Mouse (Mus musculus): ENCODE data around the gene Was. TPM values are rescaled to one million over a fixed set of nuclear protein-coding genes. Genes with fewer than 3 reads are reported as not detected.
A peak's percentile ranks its signal among the peaks of the same experiment; 100 is the strongest.

Was gene
- polyA plus RNA-seq (2012; ENCODE audit: insufficient read depth, low replicate concordance): 450 and 808 TPM in 2 replicates

- TF ChIP-seq GATA1 (IDR thresholded peaks at IDR 0.05; ENCODE audit: borderline replicate concordance, low read length) (no peak), FLI1 (IDR thresholded peaks at IDR 0.05; ENCODE audit: low read length) (no peak)
- Histone ChIP-seq H3K9me3 (no peaks in the 10 kb centered on the region), H3K4me3 (replicated peaks) (peak within 1 kb of the TSS; percentile 93), H3K4me1 (peaks cover 38% of the 10 kb centered on the region), H3K36me3 (replicated peaks; ENCODE audit: low read length) (peaks cover 36% of the 10 kb centered on the region), H3K27me3 (replicated peaks) (no peaks in the 10 kb centered on the region)
These were observed at the start of gene Was for GRCm38 (mm10) chrX:8090346-8090953. TSS of gene Was (minus strand) at chrX:8090498.

DNA sequence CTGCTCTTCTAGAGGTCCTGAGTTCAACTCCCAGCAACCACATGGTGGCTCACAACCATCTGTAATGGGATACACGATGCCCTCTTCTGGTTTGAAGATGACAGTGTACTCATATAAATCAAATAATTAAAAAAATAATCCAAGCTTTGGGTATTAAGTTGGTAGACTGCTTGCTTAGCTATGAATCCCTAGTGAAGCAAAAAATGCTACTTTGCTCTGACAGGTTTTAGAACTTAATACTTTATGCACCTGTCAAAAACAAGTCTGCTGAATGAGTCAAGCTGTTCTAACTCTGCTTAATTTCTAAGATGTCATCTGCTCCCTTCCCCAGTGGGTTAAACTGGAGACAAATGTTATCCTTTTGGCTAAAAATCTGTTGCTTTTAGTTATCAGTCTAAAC, 49.2 kb upstream of the Was start:
- Histone ChIP-seq H3K4me1 (peaks cover 16% of the 10 kb centered on the region), H3K27me3 (replicated peaks) (no peaks in the 10 kb centered on the region), H3K9me3 (peaks cover 7% of the 10 kb centered on the region), H3K4me3 (replicated peaks) (no peak overlapping the region), H3K36me3 (replicated peaks; ENCODE audit: low read length) (peaks cover 73% of the 10 kb centered on the region)
- no peak for TF ChIP-seq FLI1 (IDR thresholded peaks at IDR 0.05; ENCODE audit: low read length)

- no peak for TF ChIP-seq GATA1 (IDR thresholded peaks at IDR 0.05; ENCODE audit: borderline replicate concordance, low read length)
- TF ChIP-seq FLI1 (IDR thresholded peaks at IDR 0.05; ENCODE audit: low read length): no peak
These were observed 45.6 kb upstream of the Was start for GRCm38 (mm10) chrX:8135886-8136285.

DNA sequence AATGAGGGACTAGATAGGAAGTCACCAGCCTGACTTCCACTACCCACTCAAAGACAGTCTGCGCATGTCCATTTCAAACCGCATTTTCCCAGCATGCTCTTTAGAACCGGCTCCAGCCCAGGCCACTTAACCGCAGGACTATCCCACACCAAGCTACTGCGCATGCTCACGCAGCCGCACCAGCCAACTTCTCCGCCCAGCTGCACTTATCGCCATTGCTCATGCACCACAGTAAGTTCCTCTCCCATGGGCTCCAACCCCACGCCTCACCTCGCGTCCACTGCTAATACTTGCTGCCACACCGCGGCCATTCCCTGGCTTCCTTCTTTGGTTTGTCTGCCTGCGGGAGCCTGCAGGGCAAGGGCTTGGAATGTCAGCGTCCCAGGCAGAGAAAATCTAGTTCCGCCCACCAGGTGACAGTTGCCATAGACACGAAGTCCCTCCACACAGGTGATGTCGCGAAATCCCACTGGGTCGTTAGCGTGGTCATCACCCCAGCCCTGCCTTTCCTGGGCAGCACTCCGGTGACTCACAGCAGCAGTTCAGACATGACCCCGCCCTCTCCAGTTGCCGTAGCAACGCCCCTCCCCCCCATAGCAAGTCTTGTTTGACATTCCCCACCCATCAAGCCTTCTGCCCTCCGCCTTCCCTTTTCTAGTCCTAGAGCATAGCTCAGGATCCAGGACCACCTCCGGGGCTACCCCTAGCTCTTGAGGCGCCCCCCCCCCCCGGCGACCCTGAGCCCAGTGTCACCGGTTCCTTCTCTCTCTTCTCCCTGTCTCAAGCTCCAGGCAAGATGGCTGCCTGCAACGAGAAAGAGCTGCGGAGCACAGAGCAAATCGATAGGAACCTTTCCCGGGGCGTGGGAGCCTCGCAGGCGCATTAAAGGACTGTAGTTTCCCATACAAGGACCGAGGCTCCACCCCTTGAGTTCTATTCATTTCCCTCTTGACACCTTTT, 42.0 kb upstream of the Was start, which contains the start of gene Wdr13:
Gene Wdr13, minus strand, starts transcription at position 876 of the 960 bp plus-strand sequence.
- no peaks in the 10 kb centered on the region for H3K27me3 ChIP-seq (replicated peaks)
- peaks cover 50% of the 10 kb centered on the region for H3K36me3 ChIP-seq (replicated peaks; ENCODE audit: low read length)
- peaks cover 24% of the 10 kb centered on the region for H3K4me1 ChIP-seq
- H3K9me3 ChIP-seq: no peaks in the 10 kb centered on the region
- peak within 1 kb of the TSS; percentile 95 for H3K4me3 ChIP-seq (replicated peaks)
- TF ChIP-seq FLI1 (IDR thresholded peaks at IDR 0.05; ENCODE audit: low read length): no peak
- peak; percentile 61; the same call in 1 of the 3 replicates for TF ChIP-seq GATA1 (IDR thresholded peaks at IDR 0.05; ENCODE audit: borderline replicate concordance, low read length)

More at GRCm38 (mm10) chrX:8135886-8136285, 45.6 kb upstream of the Was start:
- Histone ChIP-seq H3K9me3 (no peaks in the 10 kb centered on the region), H3K4me1 (peaks cover 16% of the 10 kb centered on the region), H3K36me3 (replicated peaks; ENCODE audit: low read length) (peaks cover 50% of the 10 kb centered on the region), H3K27me3 (replicated peaks) (no peaks in the 10 kb centered on the region), H3K4me3 (replicated peaks) (no peak overlapping the region)

DNA sequence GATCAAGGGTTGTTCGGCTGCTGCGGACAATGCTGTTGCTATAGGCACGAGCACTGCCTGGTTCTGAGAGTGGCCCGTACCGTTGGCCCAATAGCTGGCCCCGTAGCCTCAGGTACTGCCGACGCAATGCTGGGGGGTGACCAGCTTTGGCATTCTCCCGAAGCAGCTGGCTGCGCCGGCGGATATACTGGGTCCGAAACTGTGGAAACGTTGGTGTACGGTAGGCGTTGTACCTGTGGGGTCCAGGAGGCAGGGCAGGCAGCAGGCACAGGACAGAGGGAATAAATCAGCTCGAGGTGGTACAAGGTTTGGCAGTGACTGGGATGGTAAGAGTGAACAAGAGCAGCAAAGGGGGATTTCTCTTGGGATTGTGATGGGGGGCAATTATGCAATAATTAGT, 41.1 kb upstream of the Was start:
- H3K36me3 ChIP-seq (replicated peaks; ENCODE audit: low read length): peaks cover 50% of the 10 kb centered on the region
- peak overlapping the region; percentile 95 for H3K4me3 ChIP-seq (replicated peaks)
- H3K4me1 ChIP-seq: peaks cover 22% of the 10 kb centered on the region
- H3K9me3 ChIP-seq: no peaks in the 10 kb centered on the region
- TF ChIP-seq FLI1 (IDR thresholded peaks at IDR 0.05; ENCODE audit: low read length) (no peak), GATA1 (IDR thresholded peaks at IDR 0.05; ENCODE audit: borderline replicate concordance, low read length) (no peak)
- H3K27me3 ChIP-seq (replicated peaks): no peaks in the 10 kb centered on the region

DNA sequence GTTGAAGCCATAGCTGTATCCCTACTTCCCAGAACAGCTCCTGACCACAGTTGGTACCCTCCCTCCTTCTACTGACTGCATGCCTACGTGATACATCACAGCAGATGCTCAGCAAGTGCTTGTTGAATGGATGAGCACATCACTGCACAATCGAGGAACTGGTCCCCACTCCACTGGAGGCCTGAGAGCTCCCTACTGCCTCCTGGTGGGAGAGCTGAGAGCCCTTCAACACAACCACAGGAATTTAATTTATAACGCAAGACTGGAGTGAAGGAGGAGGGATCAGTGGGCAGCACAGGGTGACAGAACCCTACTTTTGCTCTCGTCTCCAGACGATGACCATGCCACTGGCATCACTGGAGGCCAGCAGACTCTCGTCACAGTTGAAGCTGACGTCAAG, 34.9 kb upstream of the Was start:
- no peaks in the 10 kb centered on the region for H3K9me3 ChIP-seq
- H3K27me3 ChIP-seq (replicated peaks): no peaks in the 10 kb centered on the region
- H3K4me3 ChIP-seq (replicated peaks): no peak overlapping the region
- H3K4me1 ChIP-seq: peaks cover 8% of the 10 kb centered on the region; the same call in 1 of the 2 replicates
- peaks cover 86% of the 10 kb centered on the region for H3K36me3 ChIP-seq (replicated peaks; ENCODE audit: low read length)
- no peak for TF ChIP-seq FLI1 (IDR thresholded peaks at IDR 0.05; ENCODE audit: low read length)
- TF ChIP-seq GATA1 (IDR thresholded peaks at IDR 0.05; ENCODE audit: borderline replicate concordance, low read length): no peak

- no peak for TF ChIP-seq GATA1 (IDR thresholded peaks at IDR 0.05; ENCODE audit: borderline replicate concordance, low read length)
- no peak for TF ChIP-seq FLI1 (IDR thresholded peaks at IDR 0.05; ENCODE audit: low read length)
- H3K36me3 ChIP-seq (replicated peaks; ENCODE audit: low read length): peaks cover 83% of the 10 kb centered on the region
- H3K9me3 ChIP-seq: peaks cover 4% of the 10 kb centered on the region; the same call in 1 of the 2 replicates
These were observed 33.6 kb upstream of the Was start for GRCm38 (mm10) chrX:8123821-8124470.

DNA sequence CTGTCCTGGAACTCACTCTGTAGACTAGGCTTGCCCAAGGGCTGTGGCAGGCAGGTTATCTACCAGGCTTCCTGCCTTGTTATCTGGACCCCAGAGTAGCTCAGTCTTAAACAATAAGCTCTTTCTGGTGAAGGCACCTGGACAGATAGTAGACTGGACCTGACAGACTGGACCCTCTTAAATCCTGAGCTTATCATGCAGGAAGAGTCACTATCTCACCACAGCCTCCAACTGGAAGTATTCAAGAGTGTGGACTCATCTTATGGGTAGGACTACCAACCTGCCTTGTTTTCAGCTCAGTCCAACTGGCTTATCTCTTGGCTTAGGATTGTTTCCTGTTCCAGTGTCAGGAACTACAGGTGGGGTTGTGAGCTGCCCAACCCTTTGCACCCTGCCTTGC, 27.0 kb upstream of the Was start:
- Histone ChIP-seq H3K27me3 (replicated peaks) (no peaks in the 10 kb centered on the region), H3K9me3 (peaks cover 4% of the 10 kb centered on the region; the same call in 1 of the 2 replicates), H3K36me3 (replicated peaks; ENCODE audit: low read length) (peaks cover 20% of the 10 kb centered on the region), H3K4me1 (peaks cover 19% of the 10 kb centered on the region), H3K4me3 (replicated peaks) (no peak overlapping the region)
- TF ChIP-seq GATA1 (IDR thresholded peaks at IDR 0.05; ENCODE audit: borderline replicate concordance, low read length) (no peak), FLI1 (IDR thresholded peaks at IDR 0.05; ENCODE audit: low read length) (no peak)

More at GRCm38 (mm10) chrX:8123821-8124470, 33.6 kb upstream of the Was start:
- Histone ChIP-seq H3K4me1 (peaks cover 3% of the 10 kb centered on the region; the same call in 1 of the 2 replicates), H3K27me3 (replicated peaks) (no peaks in the 10 kb centered on the region), H3K4me3 (replicated peaks) (no peak overlapping the region)

GRCm38 (mm10) chrX:8115275-8115674, 25.0 kb upstream of the Was start:
- no peaks in the 10 kb centered on the region for H3K27me3 ChIP-seq (replicated peaks)
- H3K4me3 ChIP-seq (replicated peaks): no peak overlapping the region
- H3K9me3 ChIP-seq: peaks cover 4% of the 10 kb centered on the region; the same call in 1 of the 2 replicates
- TF ChIP-seq FLI1 (IDR thresholded peaks at IDR 0.05; ENCODE audit: low read length): no peak
- TF ChIP-seq GATA1 (IDR thresholded peaks at IDR 0.05; ENCODE audit: borderline replicate concordance, low read length): no peak
- H3K36me3 ChIP-seq (replicated peaks; ENCODE audit: low read length): peaks cover 11% of the 10 kb centered on the region
- peaks cover 19% of the 10 kb centered on the region for H3K4me1 ChIP-seq
